Mouse (Mus musculus) stomach, adult 2 months (tissue): ENCODE data around the gene 1810049J17Rik. TPM values are rescaled to one million over a fixed set of nuclear protein-coding genes. Genes with fewer than 3 reads are reported as not detected.

Source experiments
- polyA plus RNA-seq: library from polyadenylated mRNA; depleted of rRNA; stranded (reverse); fragments of >200 nt; gene quantifications from 2 replicates; pipeline ENCODE4 v1.2.3, GENCODE M21; 2012; rRNA removed

Gene 1810049J17Rik
- not detected in 2 replicates for polyA plus RNA-seq

DNA sequence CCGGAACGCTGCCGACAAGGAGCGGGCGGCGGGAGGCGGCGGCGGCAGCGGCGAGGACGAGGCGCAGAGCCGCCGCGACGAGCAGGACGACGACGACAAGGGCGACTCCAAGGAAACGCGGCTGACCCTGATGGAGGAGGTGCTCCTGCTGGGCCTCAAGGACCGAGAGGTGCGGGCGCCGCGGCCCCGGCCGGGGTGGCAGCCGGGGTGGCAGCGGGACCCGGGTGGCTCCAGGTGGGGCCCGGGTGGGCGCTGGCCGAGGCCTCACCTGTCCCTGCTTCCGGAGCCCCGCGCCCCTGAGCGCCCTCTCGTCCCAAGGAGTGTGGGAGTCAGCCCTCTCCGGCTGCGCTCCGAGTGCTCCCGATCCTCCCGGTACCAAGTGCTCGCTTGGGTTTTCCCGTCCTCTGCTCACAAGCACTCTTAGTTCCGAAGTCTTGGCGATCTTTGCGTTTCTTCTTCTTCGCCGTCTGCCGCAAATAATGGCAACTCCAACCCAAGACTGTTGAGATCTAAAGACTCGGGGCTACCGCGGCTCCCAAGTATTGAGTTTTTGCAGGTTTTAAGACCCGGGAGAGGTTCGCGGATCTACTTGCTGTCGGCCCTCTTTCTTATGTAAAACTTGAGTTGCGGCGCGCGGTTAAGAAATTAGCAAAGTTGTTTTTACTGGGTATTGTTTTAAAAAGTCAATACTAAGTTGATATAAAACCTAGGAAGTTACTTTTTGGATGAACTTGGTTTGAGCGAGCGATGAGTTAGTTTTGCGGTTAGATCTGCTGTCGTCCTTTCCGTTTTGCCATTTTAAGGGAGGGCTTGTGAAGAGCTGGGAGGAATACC, at the start of gene 1810049J17Rik:
1810049J17Rik (minus strand) TSS at position 112 of the 834 bp plus-strand sequence.

DNA sequence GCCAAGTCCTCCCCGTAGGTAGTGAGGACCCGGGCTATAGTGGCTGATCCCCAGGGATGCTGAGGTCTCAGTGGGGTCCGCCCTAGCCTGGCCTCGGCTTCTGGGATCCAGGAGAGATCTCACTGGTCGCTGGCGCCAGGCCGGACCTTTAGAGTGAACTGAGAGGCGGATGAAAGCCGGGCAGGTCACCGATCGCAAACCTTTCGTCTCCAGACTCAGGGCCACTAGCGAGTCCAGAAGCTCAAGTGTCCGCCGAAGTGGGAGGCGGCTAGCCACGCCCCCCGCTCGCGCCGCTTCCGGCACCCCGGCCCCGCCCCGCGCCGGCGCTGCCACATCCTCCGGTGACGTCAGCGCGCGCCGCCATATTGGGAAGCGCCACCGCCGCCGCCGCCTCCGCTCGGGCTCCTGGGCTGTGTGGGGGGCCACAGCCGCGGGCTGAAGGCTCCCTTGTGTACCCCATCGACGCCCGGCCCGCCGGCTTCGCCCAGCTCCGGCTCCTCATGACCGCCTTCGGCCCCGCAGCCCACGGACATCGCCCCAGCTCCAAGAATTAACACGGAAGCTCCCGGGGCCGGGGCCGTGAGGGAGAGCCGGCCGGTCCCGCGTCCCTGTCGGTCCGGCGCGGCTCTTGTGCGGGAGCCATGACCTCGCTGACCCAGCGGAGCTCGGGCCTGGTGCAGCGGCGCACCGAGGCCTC, 460 bp downstream of the 1810049J17Rik start, which contains the start of gene Golph3:
Golph3 (plus strand) TSS at position 360 of the 697 bp plus-strand sequence.

Other genes starting within 250 kb of the 1810049J17Rik start
- 45.3 and 66.4 TPM in 2 replicates for gene Zfr, start 204.1 kb downstream of the 1810049J17Rik start, polyA plus RNA-seq
- gene Mtmr12, start 116.9 kb downstream of the 1810049J17Rik start, polyA plus RNA-seq: 7.7 and 9.1 TPM in 2 replicates
- gene Golph3, start 449 bp downstream of the 1810049J17Rik start, polyA plus RNA-seq: 63.7 and 114 TPM in 2 replicates